Mouse (Mus musculus) neural tube, embryonic 12.5 days (tissue): ENCODE measurements around the gene Ints6. TPM values are rescaled to one million over a fixed set of nuclear protein-coding genes. Genes with fewer than 3 reads are reported as not detected.

Source experiments
- ATAC-seq: fragments of 200-750 bp; cut with Nextera tagmentation; 2 replicates; pipeline ENCODE4 v1.8.0; 2017; ENCODE audit warnings: low read depth, mild to moderate bottlenecking, moderate TSS enrichment, moderate library complexity; ENCODE audit not compliant: low FRiP score
- H3K27ac ChIP-seq: fragments of 300-500 bp; sonication (generic); 2 replicates; pipeline ENCODE4 v1.5.1; 2016
- H3K27me3 ChIP-seq: fragments of 300-500 bp; sonication (generic); replicated peaks from 2 replicates; pipeline ENCODE4 v1.6.1; 2016; ENCODE audit warnings: mild to moderate bottlenecking
- H3K36me3 ChIP-seq: fragments of 300-500 bp; sonication (generic); 2 replicates; pipeline ENCODE4 v1.6.1; 2016; ENCODE audit warnings: mild to moderate bottlenecking
- H3K4me1 ChIP-seq: fragments of 300-500 bp; sonication (generic); 2 replicates; pipeline ENCODE4 v1.6.1; 2016
- H3K4me2 ChIP-seq: fragments of 300-500 bp; sonication (generic); replicated peaks from 2 replicates; pipeline ENCODE4 v1.6.1; 2016; ENCODE audit warnings: mild to moderate bottlenecking
- H3K4me3 ChIP-seq: fragments of 300-500 bp; sonication (generic); 2 replicates; pipeline ENCODE4 v1.5.1; 2016
- H3K9ac ChIP-seq: fragments of 300-500 bp; sonication (generic); 2 replicates; pipeline ENCODE4 v1.6.1; 2016; ENCODE audit warnings: mild to moderate bottlenecking
- H3K9me3 ChIP-seq: fragments of 300-500 bp; sonication (generic); 2 replicates; pipeline ENCODE4 v1.6.1; 2016; ENCODE audit warnings: mild to moderate bottlenecking
- WGBS: fragments of 180-500 bp; shearing (Covaris S2); methylation state at CpG from one replicate; pipeline ENCODE4 v1.1.7; 2016; 5-methylcytosine and 5-hydroxymethylcytosine counted together
- polyA plus RNA-seq: library from polyadenylated mRNA; unstranded; fragments of >200 nt; fragmentation: Nextera tagmentation; extraction: Ambion mirVana; gene quantifications from 2 replicates; pipeline ENCODE4 v1.2.1, GENCODE M21; 2016

Ints6 gene
- polyA plus RNA-seq = 21.4 and 28.1 TPM in 2 replicates

- Histone ChIP-seq H3K36me3 (0 out of 2 replicates have a peak, but pooled peaks cover 3% of the 10 kb centered on the region), H3K4me3 (peak within 1 kb of the TSS; percentile 80), H3K27ac (peak within 1 kb of the TSS; percentile 94), H3K4me1 (0 out of 2 replicates have a peak, but pooled peaks cover 3% of the 10 kb centered on the region), H3K9me3 (no peaks in the 10 kb centered on the region), H3K27me3 (no peaks in the 10 kb centered on the region), H3K9ac (peak within 1 kb of the TSS; percentile 92), H3K4me2 (peak within 1 kb of the TSS; percentile 86)
- WGBS = under 1% methylated on average over 70 of the region's 72 CpGs
- ATAC-seq = peak; percentile 95
These were observed at the start of gene Ints6 for GRCm38 (mm10) chr14:62761036-62761881. TSS of gene Ints6 (minus strand) at chr14:62761169.

- Histone ChIP-seq H3K4me1 (no peaks in the 10 kb centered on the region), H3K36me3 (no peaks in the 10 kb centered on the region), H3K9me3 (no peaks in the 10 kb centered on the region), H3K9ac (no peak overlapping the region), H3K27ac (no peak overlapping the region), H3K4me2 (no peak overlapping the region), H3K27me3 (no peaks in the 10 kb centered on the region), H3K4me3 (no peak overlapping the region)
- ATAC-seq = no peak
- 61% methylated on average over 7 of the region's 7 CpGs for WGBS
These were observed 47.9 kb upstream of the Ints6 start for GRCm38 (mm10) chr14:62808661-62809523.

- ATAC-seq = no peak
- Histone ChIP-seq H3K4me1 (no peaks in the 10 kb centered on the region), H3K27me3 (no peaks in the 10 kb centered on the region), H3K4me2 (no peak overlapping the region), H3K9me3 (no peaks in the 10 kb centered on the region), H3K27ac (no peak overlapping the region), H3K36me3 (no peaks in the 10 kb centered on the region), H3K9ac (no peak overlapping the region), H3K4me3 (no peak overlapping the region)
- WGBS = 61% methylated on average over 3 of the region's 3 CpGs
These were observed 46.0 kb upstream of the Ints6 start for GRCm38 (mm10) chr14:62806921-62807320.

- Histone ChIP-seq H3K4me2 (no peak overlapping the region), H3K9me3 (no peaks in the 10 kb centered on the region), H3K4me1 (no peaks in the 10 kb centered on the region), H3K36me3 (no peaks in the 10 kb centered on the region), H3K9ac (no peak overlapping the region), H3K4me3 (no peak overlapping the region), H3K27ac (no peak overlapping the region), H3K27me3 (no peaks in the 10 kb centered on the region)
- no peak for ATAC-seq
- 63% methylated on average over 5 of the region's 5 CpGs for WGBS
These were observed 42.2 kb upstream of the Ints6 start for GRCm38 (mm10) chr14:62803204-62803603.

GRCm38 (mm10) chr14:62800791-62801190 is 39.8 kb upstream of the Ints6 start:
- ATAC-seq = no peak
- Histone ChIP-seq H3K36me3 (no peaks in the 10 kb centered on the region), H3K4me1 (no peaks in the 10 kb centered on the region), H3K4me3 (no peak overlapping the region), H3K27ac (no peak overlapping the region), H3K27me3 (no peaks in the 10 kb centered on the region), H3K4me2 (no peak overlapping the region), H3K9ac (no peak overlapping the region), H3K9me3 (no peaks in the 10 kb centered on the region)
- 86% methylated on average over 3 of the region's 3 CpGs for WGBS

- Histone ChIP-seq H3K4me3 (no peak overlapping the region), H3K9me3 (no peaks in the 10 kb centered on the region), H3K4me2 (peak overlapping the region; percentile 36), H3K27ac (no peak overlapping the region), H3K9ac (no peak overlapping the region), H3K4me1 (no peaks in the 10 kb centered on the region), H3K36me3 (no peaks in the 10 kb centered on the region), H3K27me3 (no peaks in the 10 kb centered on the region)
- WGBS = 7% methylated on average over 4 of the region's 4 CpGs
- ATAC-seq = no peak
These were observed 37.7 kb upstream of the Ints6 start for GRCm38 (mm10) chr14:62798608-62799101.

GRCm38 (mm10) chr14:62795719-62796118 is 34.8 kb upstream of the Ints6 start:
- WGBS = 89% methylated on average over 7 of the region's 7 CpGs
- Histone ChIP-seq H3K4me2 (no peak overlapping the region), H3K36me3 (no peaks in the 10 kb centered on the region), H3K9ac (no peak overlapping the region), H3K9me3 (no peaks in the 10 kb centered on the region), H3K27me3 (no peaks in the 10 kb centered on the region), H3K4me1 (no peaks in the 10 kb centered on the region), H3K4me3 (no peak overlapping the region), H3K27ac (no peak overlapping the region)
- ATAC-seq = no peak

GRCm38 (mm10) chr14:62789282-62789681 is 28.3 kb upstream of the Ints6 start:
- no peak for ATAC-seq
- Histone ChIP-seq H3K27ac (no peak overlapping the region), H3K4me3 (no peak overlapping the region), H3K9me3 (no peaks in the 10 kb centered on the region), H3K36me3 (no peaks in the 10 kb centered on the region), H3K9ac (no peak overlapping the region), H3K4me1 (no peaks in the 10 kb centered on the region), H3K27me3 (no peaks in the 10 kb centered on the region), H3K4me2 (no peak overlapping the region)
- 50% methylated on average over 4 of the region's 4 CpGs for WGBS

- no peak overlapping the region for H3K9ac ChIP-seq
- ATAC-seq = no peak
- no peaks in the 10 kb centered on the region for H3K4me1 ChIP-seq
- H3K27ac ChIP-seq = no peak overlapping the region
- no peak overlapping the region for H3K4me3 ChIP-seq
- 81% methylated on average over 5 of the region's 5 CpGs for WGBS
- H3K27me3 ChIP-seq = no peaks in the 10 kb centered on the region
- no peaks in the 10 kb centered on the region for H3K9me3 ChIP-seq
- H3K36me3 ChIP-seq = no peaks in the 10 kb centered on the region
- H3K4me2 ChIP-seq = no peak overlapping the region
These were observed 22.0 kb upstream of the Ints6 start for GRCm38 (mm10) chr14:62782981-62783380.

- no peak overlapping the region for H3K4me2 ChIP-seq
- no peak for ATAC-seq
- H3K9me3 ChIP-seq = 0 out of 2 replicates have a peak, but pooled peaks cover 3% of the 10 kb centered on the region
- WGBS = 88% methylated on average over 9 of the region's 9 CpGs
- H3K9ac ChIP-seq = no peak overlapping the region
- H3K27me3 ChIP-seq = no peaks in the 10 kb centered on the region
- H3K4me3 ChIP-seq = no peak overlapping the region
- no peaks in the 10 kb centered on the region for H3K36me3 ChIP-seq
- no peak overlapping the region for H3K27ac ChIP-seq
- H3K4me1 ChIP-seq = no peaks in the 10 kb centered on the region
These were observed 19.7 kb upstream of the Ints6 start for GRCm38 (mm10) chr14:62780520-62781316.

- H3K4me1 ChIP-seq = no peaks in the 10 kb centered on the region
- ATAC-seq = no peak
- H3K4me3 ChIP-seq = no peak overlapping the region
- H3K27ac ChIP-seq = no peak overlapping the region
- H3K9ac ChIP-seq = no peak overlapping the region
- 94% methylated on average over 9 of the region's 9 CpGs for WGBS
- no peaks in the 10 kb centered on the region for H3K36me3 ChIP-seq
- 0 out of 2 replicates have a peak, but pooled peaks cover 3% of the 10 kb centered on the region for H3K9me3 ChIP-seq
- H3K27me3 ChIP-seq = no peaks in the 10 kb centered on the region
- H3K4me2 ChIP-seq = no peak overlapping the region
These were observed 17.1 kb upstream of the Ints6 start for GRCm38 (mm10) chr14:62778095-62778494.
